Mouse (Mus musculus) intestine, embryonic 16.5 days (tissue): ENCODE data around the gene Cttnbp2. TPM values are rescaled to one million over a fixed set of nuclear protein-coding genes. Genes with fewer than 3 reads are reported as not detected.

ENCODE experiments used
- ATAC-seq: fragments of 200-750 bp; cut with Nextera tagmentation; 2 replicates; pipeline ENCODE4 v1.8.0; 2017; ENCODE audit warnings: moderate TSS enrichment, moderate library complexity
- H3K27ac ChIP-seq: fragments of 300-500 bp; sonication (generic); 2 replicates; pipeline ENCODE4 v1.5.1; 2014; ENCODE audit warnings: mild to moderate bottlenecking, low read length
- H3K27me3 ChIP-seq: fragments of 300-500 bp; sonication (generic); replicated peaks from 2 replicates; pipeline ENCODE4 v1.6.1; 2014; ENCODE audit warnings: low read length, control low read depth, mixed read lengths; ENCODE audit not compliant: control insufficient read depth, insufficient read depth
- H3K36me3 ChIP-seq: fragments of 300-500 bp; sonication (generic); 2 replicates; pipeline ENCODE4 v1.6.1; 2014; ENCODE audit warnings: low read length, control low read depth; ENCODE audit not compliant: control insufficient read depth, insufficient read depth
- H3K4me1 ChIP-seq: fragments of 300-500 bp; sonication (generic); 2 replicates; pipeline ENCODE4 v1.6.1; 2014; ENCODE audit warnings: low read length, control low read depth, mixed read lengths; ENCODE audit not compliant: control insufficient read depth, insufficient read depth
- H3K4me2 ChIP-seq: fragments of 300-500 bp; sonication (generic); 2 replicates; pipeline ENCODE4 v1.6.1; 2014; ENCODE audit warnings: low read depth, low read length, control low read depth
- H3K4me3 ChIP-seq: fragments of 300-500 bp; sonication (generic); 2 replicates; pipeline ENCODE4 v1.5.1; 2014; ENCODE audit warnings: mild to moderate bottlenecking, low read length
- H3K9ac ChIP-seq: fragments of 300-500 bp; sonication (generic); 2 replicates; pipeline ENCODE4 v1.6.1; 2014; ENCODE audit warnings: low read depth, low read length
- H3K9me3 ChIP-seq: fragments of 300-500 bp; sonication (generic); 2 replicates; pipeline ENCODE4 v1.6.1; 2016; ENCODE audit warnings: low read length, control low read depth; ENCODE audit not compliant: control insufficient read depth
- WGBS: fragments of 180-500 bp; shearing (Covaris S2); extraction: QIAGEN DNeasy Blood & Tissue Kit; methylation state at CpG from one replicate; pipeline ENCODE4 v1.1.7; 2014; 5-methylcytosine and 5-hydroxymethylcytosine counted together
- polyA plus RNA-seq: library from polyadenylated mRNA; unstranded; fragments of >200 nt; fragmentation: Nextera tagmentation; extraction: Ambion mirVana; gene quantifications from 2 replicates; pipeline ENCODE4 v1.2.1, GENCODE M21; 2015

Gene Cttnbp2
- polyA plus RNA-seq, 1 experiment from 2014 or later = 9.7 TPM

DNA sequence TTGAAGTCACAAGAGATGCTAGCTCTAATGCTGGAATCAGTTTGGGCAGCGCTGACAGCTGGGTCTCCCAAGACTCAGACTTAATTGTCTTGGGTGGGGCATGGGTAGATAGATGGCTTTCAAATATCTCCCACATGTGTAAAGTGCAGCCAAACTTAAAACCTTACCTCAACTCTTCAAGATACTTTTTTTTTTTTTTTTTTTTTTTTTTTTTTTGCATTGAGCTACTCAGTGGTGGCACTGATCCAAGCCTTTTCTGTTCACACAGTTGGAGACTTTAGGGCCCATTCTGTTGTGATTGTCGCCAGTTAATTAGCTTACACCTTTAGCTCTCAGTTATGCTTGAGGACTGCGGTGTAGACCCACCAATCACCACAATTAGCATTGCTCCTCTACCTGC, 145.6 kb downstream of the Cttnbp2 start:
- H3K4me2 ChIP-seq = no peak overlapping the region
- no peaks in the 10 kb centered on the region for H3K9me3 ChIP-seq
- H3K4me3 ChIP-seq = no peak overlapping the region
- WGBS = 85% methylated on average over 3 of the region's 3 CpGs
- H3K36me3 ChIP-seq = no peaks in the 10 kb centered on the region
- no peak overlapping the region for H3K27ac ChIP-seq
- ATAC-seq = no peak
- peaks cover 2% of the 10 kb centered on the region; the same call in 1 of the 2 replicates for H3K4me1 ChIP-seq
- no peak overlapping the region for H3K9ac ChIP-seq
- H3K27me3 ChIP-seq = no peaks in the 10 kb centered on the region

DNA sequence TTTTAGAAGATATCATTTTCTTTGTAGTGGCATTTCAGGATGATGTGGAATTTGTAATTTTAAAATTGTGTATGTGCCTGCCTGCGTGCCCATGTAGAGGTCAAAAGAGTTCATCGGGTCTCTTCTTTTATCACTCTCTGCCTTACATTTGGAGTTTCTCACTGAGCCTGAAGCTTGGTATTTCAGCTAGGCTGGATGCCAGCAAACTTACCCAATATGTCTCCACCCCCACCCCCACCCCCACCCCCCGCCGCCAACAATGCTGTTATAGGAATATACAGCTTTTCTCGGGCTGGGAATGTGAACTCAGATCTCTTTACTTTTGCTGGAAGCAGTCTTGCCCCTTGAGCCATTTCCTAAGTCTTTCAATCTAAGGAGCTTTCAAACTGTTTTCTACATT, 152.4 kb downstream of the Cttnbp2 start:
- Histone ChIP-seq H3K4me3 (no peak overlapping the region), H3K4me1 (no peaks in the 10 kb centered on the region; the same call in 1 of the 2 replicates), H3K27ac (no peak overlapping the region), H3K36me3 (no peaks in the 10 kb centered on the region), H3K27me3 (no peaks in the 10 kb centered on the region), H3K4me2 (no peak overlapping the region), H3K9ac (no peak overlapping the region), H3K9me3 (no peaks in the 10 kb centered on the region)
- 86% methylated on average over 5 of the region's 5 CpGs for WGBS
- no peak for ATAC-seq

DNA sequence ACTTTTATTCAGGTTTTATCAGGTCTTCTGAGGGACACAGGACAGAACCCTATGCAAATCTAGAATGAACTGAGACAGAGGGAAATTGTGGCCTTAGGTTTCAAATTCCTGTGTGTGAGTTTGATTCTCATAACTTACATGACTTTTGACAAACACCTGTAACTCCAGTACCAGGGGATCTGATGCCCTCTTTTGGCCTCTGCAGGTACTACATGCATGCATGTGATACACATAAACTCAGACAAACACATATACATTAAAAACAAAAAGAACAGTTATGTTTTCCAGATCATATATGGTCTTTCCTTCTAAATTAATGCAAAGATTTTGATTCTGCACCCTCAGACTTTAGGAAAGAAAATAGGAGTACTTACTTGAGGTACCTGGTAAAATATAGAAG, 153.7 kb downstream of the Cttnbp2 start:
- no peaks in the 10 kb centered on the region for H3K4me1 ChIP-seq
- no peak overlapping the region for H3K4me3 ChIP-seq
- H3K36me3 ChIP-seq = no peaks in the 10 kb centered on the region
- no peaks in the 10 kb centered on the region for H3K27me3 ChIP-seq
- no peak for ATAC-seq
- no peaks in the 10 kb centered on the region for H3K9me3 ChIP-seq
- H3K9ac ChIP-seq = no peak overlapping the region
- H3K27ac ChIP-seq = no peak overlapping the region
- H3K4me2 ChIP-seq = no peak overlapping the region

DNA sequence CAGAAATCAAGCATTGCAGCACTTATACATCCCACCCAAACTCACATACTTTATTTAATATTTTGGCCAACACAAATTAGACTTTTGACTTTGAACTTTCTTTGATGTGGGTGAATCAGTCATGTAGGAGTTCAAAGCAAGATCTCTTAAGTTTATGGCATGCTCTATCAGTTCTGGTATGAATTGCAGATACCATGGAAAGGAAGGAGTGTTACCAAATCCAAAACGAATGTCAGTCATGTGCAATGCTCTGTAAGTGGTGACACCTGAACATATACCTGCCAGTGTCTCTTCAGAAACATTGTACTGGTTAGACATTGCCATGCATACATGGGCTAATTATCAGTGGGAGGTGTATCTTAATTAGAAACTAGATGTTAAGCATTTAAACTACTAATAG, 154.5 kb downstream of the Cttnbp2 start:
- H3K9ac ChIP-seq = no peak overlapping the region
- H3K9me3 ChIP-seq = no peaks in the 10 kb centered on the region
- WGBS = 52% methylated on average over 1 of the region's 1 CpGs
- H3K4me1 ChIP-seq = no peaks in the 10 kb centered on the region
- no peak overlapping the region for H3K4me2 ChIP-seq
- ATAC-seq = peak; percentile 66
- H3K27me3 ChIP-seq = no peaks in the 10 kb centered on the region
- H3K4me3 ChIP-seq = no peak overlapping the region
- no peaks in the 10 kb centered on the region for H3K36me3 ChIP-seq
- no peak overlapping the region for H3K27ac ChIP-seq

DNA sequence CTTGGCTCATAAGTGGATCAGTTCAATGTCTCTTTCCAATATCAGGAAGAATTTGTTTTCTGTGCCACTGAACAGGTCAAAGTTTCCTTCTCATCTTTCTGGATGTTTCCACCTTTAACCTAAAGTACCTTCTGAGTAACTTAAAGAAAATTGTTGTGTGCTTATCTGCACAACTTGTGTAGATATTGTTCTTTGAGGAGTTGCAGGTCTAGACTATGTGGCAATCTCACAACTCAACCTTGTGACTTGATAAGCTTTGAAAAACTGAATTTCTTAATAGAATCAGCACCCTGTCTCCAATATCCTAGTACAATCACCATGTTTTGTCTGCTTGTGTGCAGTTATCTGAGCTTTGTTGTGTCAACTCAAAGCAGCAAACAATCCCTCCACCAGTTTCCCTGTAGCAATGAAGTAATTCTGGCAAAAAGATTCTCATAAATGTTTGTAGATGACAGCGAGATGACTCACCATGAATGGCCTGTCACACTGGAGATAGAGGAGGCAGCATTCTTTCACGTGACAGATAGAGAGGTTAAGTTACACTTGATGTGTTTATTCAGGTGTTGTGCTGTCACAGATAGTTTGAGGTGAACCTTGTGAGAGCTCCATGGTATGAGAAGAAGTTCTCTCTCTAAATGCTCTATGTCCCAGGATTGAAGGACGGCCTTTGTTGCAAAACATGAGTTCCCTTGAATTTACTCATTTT, 165.3 kb downstream of the Cttnbp2 start:
- WGBS = 57% methylated on average over 3 of the region's 3 CpGs
- ATAC-seq = peak; percentile 80
- Histone ChIP-seq H3K4me2 (no peak overlapping the region), H3K4me1 (no peaks in the 10 kb centered on the region), H3K36me3 (no peaks in the 10 kb centered on the region), H3K4me3 (no peak overlapping the region), H3K9me3 (no peaks in the 10 kb centered on the region), H3K9ac (no peak overlapping the region), H3K27ac (peak overlapping the region; percentile 25; the same call in 1 of the 2 replicates), H3K27me3 (no peaks in the 10 kb centered on the region)

DNA sequence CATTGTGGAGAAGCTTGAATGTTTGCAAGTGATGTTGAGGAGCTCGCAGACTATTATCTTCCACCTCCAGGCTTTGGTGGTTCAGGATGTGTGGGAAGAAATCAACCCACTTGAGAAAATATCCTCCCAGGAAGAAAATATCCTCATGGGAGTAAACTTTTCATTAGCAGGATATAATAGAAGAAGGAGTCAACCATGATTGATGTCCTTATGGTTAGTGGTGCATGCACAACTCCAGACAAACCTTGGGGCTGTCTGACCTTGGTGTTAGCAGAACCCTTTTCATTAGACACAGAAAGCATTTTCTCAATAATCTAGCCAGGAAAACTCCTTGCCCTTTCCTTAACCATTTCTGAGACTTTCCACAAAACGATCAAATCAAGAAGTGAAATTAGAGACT, 170.4 kb downstream of the Cttnbp2 start:
- no peaks in the 10 kb centered on the region for H3K36me3 ChIP-seq
- no peak for ATAC-seq
- no peaks in the 10 kb centered on the region for H3K9me3 ChIP-seq
- H3K27me3 ChIP-seq = no peaks in the 10 kb centered on the region
- H3K9ac ChIP-seq = no peak overlapping the region
- H3K4me3 ChIP-seq = no peak overlapping the region
- H3K4me1 ChIP-seq = no peaks in the 10 kb centered on the region; the same call in 1 of the 2 replicates
- WGBS = 95% methylated on average over 2 of the region's 2 CpGs
- H3K27ac ChIP-seq = no peak overlapping the region
- H3K4me2 ChIP-seq = no peak overlapping the region

DNA sequence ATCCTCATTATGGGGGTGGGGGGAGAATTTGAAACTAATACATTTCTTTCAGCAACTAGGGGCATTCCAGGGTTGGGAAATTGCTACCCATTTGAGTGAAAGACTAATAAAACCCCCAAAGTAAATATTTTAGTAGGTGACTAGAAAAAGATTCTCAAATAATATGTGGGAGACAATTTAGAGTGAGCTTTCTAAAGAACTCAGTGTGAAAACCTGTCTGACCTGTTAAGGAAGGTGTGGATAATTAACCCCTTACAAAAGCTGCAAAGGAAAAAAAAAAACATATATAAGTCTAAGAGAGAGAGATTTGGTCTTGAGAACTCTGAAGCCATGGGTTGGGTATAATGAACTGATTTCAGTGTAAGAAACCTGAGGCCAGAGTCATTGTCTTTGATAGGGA, 176.3 kb downstream of the Cttnbp2 start:
- H3K27me3 ChIP-seq = no peaks in the 10 kb centered on the region
- no peaks in the 10 kb centered on the region; the same call in 1 of the 2 replicates for H3K4me1 ChIP-seq
- no peak overlapping the region for H3K9ac ChIP-seq
- no peak overlapping the region for H3K4me2 ChIP-seq
- no peak overlapping the region for H3K27ac ChIP-seq
- no peak overlapping the region for H3K4me3 ChIP-seq
- no peaks in the 10 kb centered on the region for H3K36me3 ChIP-seq
- no peak for ATAC-seq
- H3K9me3 ChIP-seq = no peaks in the 10 kb centered on the region

DNA sequence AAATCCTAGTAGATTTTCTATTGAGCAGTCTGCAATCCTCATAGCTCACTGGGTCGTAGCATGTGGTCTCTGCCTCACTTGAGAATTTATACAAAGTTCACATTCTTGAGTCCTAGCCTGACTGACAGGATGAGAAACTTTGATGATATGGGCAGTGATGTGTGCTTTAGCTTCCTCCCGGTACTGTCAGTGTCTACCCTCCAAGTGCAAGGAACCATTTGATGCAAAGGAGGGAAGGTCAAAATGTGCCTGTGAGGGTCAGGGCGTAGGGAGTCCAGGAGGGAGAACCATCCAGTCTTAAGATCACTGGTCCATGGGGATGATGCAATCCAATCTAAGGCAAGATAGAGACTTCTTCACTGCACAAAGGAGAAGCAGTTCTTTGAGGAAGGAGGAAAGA, 179.2 kb downstream of the Cttnbp2 start:
- H3K36me3 ChIP-seq = no peaks in the 10 kb centered on the region
- no peaks in the 10 kb centered on the region for H3K9me3 ChIP-seq
- ATAC-seq = no peak
- H3K4me1 ChIP-seq = no peaks in the 10 kb centered on the region
- 81% methylated on average over 3 of the region's 3 CpGs for WGBS
- no peak overlapping the region for H3K9ac ChIP-seq
- no peak overlapping the region for H3K4me3 ChIP-seq
- no peak overlapping the region for H3K27ac ChIP-seq
- H3K27me3 ChIP-seq = no peaks in the 10 kb centered on the region
- no peak overlapping the region for H3K4me2 ChIP-seq

DNA sequence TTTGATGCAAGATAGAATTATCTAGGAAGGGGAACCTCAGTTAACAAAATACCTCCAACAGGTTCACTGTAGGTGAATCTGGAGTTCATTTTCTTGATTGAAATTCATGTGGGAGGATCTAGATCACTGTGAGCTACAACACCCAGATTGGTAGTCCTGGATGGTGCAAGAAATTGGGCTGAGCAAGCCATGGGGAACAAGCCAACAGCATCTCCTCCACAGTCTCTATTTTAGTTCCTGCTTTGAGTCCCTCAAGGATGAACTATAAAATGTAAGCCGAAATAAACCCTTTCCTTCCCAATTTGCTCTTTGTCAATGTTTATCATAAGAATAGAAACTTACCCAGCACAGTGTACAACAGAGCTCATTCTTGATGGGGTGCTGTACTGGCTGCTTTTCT, 191.7 kb downstream of the Cttnbp2 start:
- WGBS = 84% methylated on average over 1 of the region's 1 CpGs
- no peaks in the 10 kb centered on the region for H3K36me3 ChIP-seq
- no peak overlapping the region for H3K4me2 ChIP-seq
- H3K4me3 ChIP-seq = no peak overlapping the region
- H3K27ac ChIP-seq = no peak overlapping the region
- no peaks in the 10 kb centered on the region for H3K27me3 ChIP-seq
- H3K9me3 ChIP-seq = no peaks in the 10 kb centered on the region
- no peak overlapping the region for H3K9ac ChIP-seq
- H3K4me1 ChIP-seq = no peaks in the 10 kb centered on the region
- ATAC-seq = no peak
